Mouse (Mus musculus) kidney, postnatal 0 days (tissue): Measurements from ENCODE around the gene Fuz. TPM values are rescaled to one million over a fixed set of nuclear protein-coding genes. Genes with fewer than 3 reads are reported as not detected.

Experiments used
- ATAC-seq: fragments of 200-750 bp; cut with Nextera tagmentation; replicated peaks from 2 replicates; pipeline ENCODE4 v1.8.0; 2017; ENCODE audit warnings: low read depth, moderate number of reproducible peaks, moderate TSS enrichment, moderate library complexity; ENCODE audit not compliant: low FRiP score
- DNase-seq: peaks from one replicate; pipeline ENCODE4 v3.0.0-alpha.2; 2016; ENCODE audit warnings: low spot score
- H3K27ac ChIP-seq: fragments of 300-500 bp; sonication (generic); 2 replicates; pipeline ENCODE4 v1.5.1; 2014; ENCODE audit warnings: mild to moderate bottlenecking
- H3K27me3 ChIP-seq: fragments of 300-500 bp; sonication (generic); 2 replicates; pipeline ENCODE4 v1.6.1; 2014; ENCODE audit warnings: low read length, mixed read lengths; ENCODE audit not compliant: insufficient read depth
- H3K36me3 ChIP-seq: fragments of 300-500 bp; sonication (generic); 2 replicates; pipeline ENCODE4 v1.6.1; 2014; ENCODE audit warnings: low read length, mixed read lengths; ENCODE audit not compliant: insufficient read depth
- H3K4me1 ChIP-seq: fragments of 300-500 bp; sonication (generic); replicated peaks from 2 replicates; pipeline ENCODE4 v1.6.1; 2014; ENCODE audit warnings: antibody characterized with exemption, low read length, mixed read lengths; ENCODE audit not compliant: insufficient read depth
- H3K4me2 ChIP-seq: fragments of 300-500 bp; sonication (generic); 2 replicates; pipeline ENCODE4 v1.6.1; 2014; ENCODE audit warnings: mild to moderate bottlenecking, low read length, moderate library complexity, mixed read lengths
- H3K4me3 ChIP-seq: fragments of 300-500 bp; sonication (generic); replicated peaks from 2 replicates; pipeline ENCODE4 v1.5.1; 2014; ENCODE audit warnings: low read depth, low read length
- H3K9ac ChIP-seq: fragments of 300-500 bp; sonication (generic); 2 replicates; pipeline ENCODE4 v1.6.1; 2014; ENCODE audit warnings: low read depth, low read length
- H3K9me3 ChIP-seq: fragments of 300-500 bp; sonication (generic); replicated peaks from 2 replicates; pipeline ENCODE4 v1.6.1; 2016; ENCODE audit warnings: low read length, inconsistent platforms, mixed read lengths
- CTCF ChIP-seq: IDR thresholded peaks from 2 replicates; pipeline ENCODE4 v1.5.1; 2016; ENCODE audit warnings: antibody characterized with exemption, low read depth, mild to moderate bottlenecking, moderate library complexity
- WGBS: fragments of 180-500 bp; shearing (Covaris S2); extraction: QIAGEN DNeasy Blood & Tissue Kit; methylation state at CpG from one replicate; pipeline ENCODE4 v1.1.7; 2014; 5-methylcytosine and 5-hydroxymethylcytosine counted together
- microRNA counts: library from miRNA; unstranded; fragments of <30 nt; microRNA quantifications from one replicate; lab custom pipeline; 2015
- microRNA-seq: library from miRNA; unstranded; fragments of <30 nt; microRNA quantifications from one replicate; pipeline ENCODE4, GENCODE M21; 2016
- polyA plus RNA-seq: library from polyadenylated mRNA; unstranded; fragments of >200 nt; fragmentation: Nextera tagmentation; extraction: Ambion mirVana; gene quantifications from 2 replicates; pipeline ENCODE4 v1.2.1, GENCODE M21; 2015

Fuz gene
- polyA plus RNA-seq, 1 experiment from 2014 or later, result 21.1 TPM

- Histone ChIP-seq H3K9me3 (no peaks in the 10 kb centered on the region), H3K9ac (peak within 1 kb of the TSS; percentile 95), H3K4me3 (peak within 1 kb of the TSS; percentile 98), H3K36me3 (no peaks in the 10 kb centered on the region), H3K4me2 (peak within 1 kb of the TSS; percentile 71), H3K27ac (peak within 1 kb of the TSS; percentile 90), H3K27me3 (no peaks in the 10 kb centered on the region), H3K4me1 (peaks cover 14% of the 10 kb centered on the region)
- ATAC-seq (peak; percentile 99), DNase-seq (peak; percentile 100)
- peak; percentile 4; the same call in 1 of the 2 replicates for TF ChIP-seq CTCF
- 2% methylated on average over 82 of the region's 84 CpGs for WGBS
These were observed 33.6 kb downstream of the Fuz start, which contains the start of gene Ap2a1 for GRCm38 (mm10) chr7:44929204-44930151. Ap2a1 (minus strand) TSS chr7:44929496.

- WGBS, result 88% methylated on average over 4 of the region's 4 CpGs
- Histone ChIP-seq H3K36me3 (no peaks in the 10 kb centered on the region), H3K4me2 (no peak overlapping the region), H3K9ac (no peak overlapping the region), H3K27ac (no peak overlapping the region), H3K27me3 (no peaks in the 10 kb centered on the region), H3K4me1 (no peaks in the 10 kb centered on the region), H3K4me3 (no peak overlapping the region), H3K9me3 (peaks cover 6% of the 10 kb centered on the region; the same call in 1 of the 2 replicates)
- ATAC-seq, result no peak
- no peak for DNase-seq
- TF ChIP-seq CTCF, result no peak
These were observed 42.8 kb downstream of the Fuz start for GRCm38 (mm10) chr7:44938680-44939079.

GRCm38 (mm10) chr7:44942904-44943303, 47.0 kb downstream of the Fuz start, which contains the start of gene Tsks:
Tsks (plus strand) TSS chr7:44943204.
- Histone ChIP-seq H3K27me3 (no peaks in the 10 kb centered on the region), H3K36me3 (no peaks in the 10 kb centered on the region), H3K27ac (no peak within 1 kb of the TSS), H3K9me3 (no peaks in the 10 kb centered on the region), H3K4me3 (no peak within 1 kb of the TSS), H3K4me1 (no peaks in the 10 kb centered on the region), H3K4me2 (no peak within 1 kb of the TSS), H3K9ac (no peak within 1 kb of the TSS)
- WGBS, result 80% methylated on average over 7 of the region's 7 CpGs
- no peak for DNase-seq
- no peak for ATAC-seq
- no peak for TF ChIP-seq CTCF

- Histone ChIP-seq H3K27me3 (no peaks in the 10 kb centered on the region), H3K4me2 (no peak overlapping the region), H3K9me3 (no peaks in the 10 kb centered on the region), H3K9ac (no peak overlapping the region), H3K27ac (no peak overlapping the region), H3K36me3 (no peaks in the 10 kb centered on the region), H3K4me1 (0 out of 2 replicates have a peak, but pooled peaks cover 3% of the 10 kb centered on the region), H3K4me3 (no peak overlapping the region)
- DNase-seq (no peak), ATAC-seq (no peak)
- no peak for TF ChIP-seq CTCF
- 71% methylated on average over 6 of the region's 6 CpGs for WGBS
These were observed 54.0 kb downstream of the Fuz start for GRCm38 (mm10) chr7:44949922-44950321.

- Histone ChIP-seq H3K4me2 (peak overlapping the region; percentile 96), H3K27me3 (no peaks in the 10 kb centered on the region), H3K4me1 (0 out of 2 replicates have a peak, but pooled peaks cover 3% of the 10 kb centered on the region), H3K9ac (peak overlapping the region; percentile 59), H3K4me3 (peak overlapping the region; percentile 52), H3K36me3 (no peaks in the 10 kb centered on the region), H3K27ac (peak overlapping the region; percentile 84), H3K9me3 (no peaks in the 10 kb centered on the region)
- no peak for TF ChIP-seq CTCF
- DNase-seq, result peak; percentile 92
- whole genome bisulfite sequencing, result under 1% methylated on average over 10 of the region's 10 CpGs
- ATAC-seq, result peak; percentile 81
These were observed 56.1 kb downstream of the Fuz start for GRCm38 (mm10) chr7:44951960-44952359.

MicroRNA genes within 50 kb of the gene (microRNA counts, 519-probe panel; counts per million panel counts)
- 330 counts per million, percentile 68 among the panel's probes with 10 or more counts for microRNA mmu-miR-707 (lab: Ali Mortazavi, UCI)

Small RNA genes lying within 50 kb of the gene (microRNA-seq; reads per million reads assigned to microRNA genes)
- gene Mir707, result not detected

Other genes with a start within 250 kb of the Fuz start
- 2.5 and 3.6 TPM in 2 replicates for gene Myh14, start 225.2 kb upstream of the Fuz start, polyA plus RNA-seq
- not detected in 2 replicates for gene Izumo2, start 187.3 kb upstream of the Fuz start, polyA plus RNA-seq
- 45.3 and 49.3 TPM in 2 replicates for gene Vrk3, start 147.7 kb upstream of the Fuz start, polyA plus RNA-seq
- gene Zfp473, start 145.0 kb upstream of the Fuz start, polyA plus RNA-seq, result 0.87 and 0.89 TPM in 2 replicates
- gene Nup62, start 80.0 kb upstream of the Fuz start, polyA plus RNA-seq, result 57.6 and 62.4 TPM in 2 replicates
- gene Il4i1, start 79.7 kb upstream of the Fuz start, polyA plus RNA-seq, result 0.88 and 1.0 TPM in 2 replicates
- 4.2 and 5.3 TPM in 2 replicates for gene Atf5, start 79.4 kb upstream of the Fuz start, polyA plus RNA-seq
- 108 and 111 TPM in 2 replicates for gene Akt1s1, start 47.1 kb upstream of the Fuz start, polyA plus RNA-seq
- 78.0 and 87.0 TPM in 2 replicates for gene Tbc1d17, start 47.0 kb upstream of the Fuz start, polyA plus RNA-seq
- 34.0 and 36.4 TPM in 2 replicates for gene Pnkp, start 38.9 kb upstream of the Fuz start, polyA plus RNA-seq
- gene Ptov1, start 26.3 kb upstream of the Fuz start, polyA plus RNA-seq, result 377 and 412 TPM in 2 replicates
- gene Med25, start 3.4 kb upstream of the Fuz start, polyA plus RNA-seq, result 91.4 and 97.8 TPM in 2 replicates
- gene Ap2a1, start 33.4 kb downstream of the Fuz start, polyA plus RNA-seq, result 55.8 and 55.9 TPM in 2 replicates
- gene Tsks, start 47.1 kb downstream of the Fuz start, polyA plus RNA-seq, result 0.13 and 0.14 TPM in 2 replicates
- 13.2 and 13.7 TPM in 2 replicates for gene Cpt1c, start 78.8 kb downstream of the Fuz start, polyA plus RNA-seq
- 414 and 449 TPM in 2 replicates for gene Prmt1, start 90.5 kb downstream of the Fuz start, polyA plus RNA-seq
- gene Irf3, start 101.6 kb downstream of the Fuz start, polyA plus RNA-seq, result 73.6 and 76.0 TPM in 2 replicates
- 42.8 and 43.4 TPM in 2 replicates for gene Bcl2l12, start 102.6 kb downstream of the Fuz start, polyA plus RNA-seq
- 25.6 and 27.3 TPM in 2 replicates for gene Scaf1, start 120.3 kb downstream of the Fuz start, polyA plus RNA-seq
- 47.6 and 53.0 TPM in 2 replicates for gene Rras, start 121.9 kb downstream of the Fuz start, polyA plus RNA-seq
- gene Prr12, start 156.8 kb downstream of the Fuz start, polyA plus RNA-seq, result 5.8 and 6.1 TPM in 2 replicates
- 65.0 and 65.3 TPM in 2 replicates for gene Nosip, start 166.3 kb downstream of the Fuz start, polyA plus RNA-seq
- gene Prrg2, start 166.6 kb downstream of the Fuz start, polyA plus RNA-seq, result 44.3 and 45.1 TPM in 2 replicates
- 215 and 228 TPM in 2 replicates for gene Rcn3, start 196.1 kb downstream of the Fuz start, polyA plus RNA-seq
- 134 and 145 TPM in 2 replicates for gene Fcgrt, start 207.8 kb downstream of the Fuz start, polyA plus RNA-seq
- 1,486 and 1,553 TPM in 2 replicates for gene Rps11, start 228.4 kb downstream of the Fuz start, polyA plus RNA-seq
- 1,804 and 1,959 TPM in 2 replicates for gene Rpl13a, start 232.7 kb downstream of the Fuz start, polyA plus RNA-seq
- gene Gm45713, start 240.2 kb downstream of the Fuz start, polyA plus RNA-seq, result 0.83 and 1.3 TPM in 2 replicates
- 2.2 and 2.4 TPM in 2 replicates for gene Flt3l, start 240.4 kb downstream of the Fuz start, polyA plus RNA-seq